Mouse (Mus musculus): ENCODE measurements at regions not wholly inside any gene's neighbourhood (a gene's known extent, or its start where the extent isn't known, plus 50 kb on each side); places are given as distances from the start of the nearest gene placed in this dataset.
A peak's percentile ranks its signal among the peaks of the same experiment; 100 is the strongest.

DNA sequence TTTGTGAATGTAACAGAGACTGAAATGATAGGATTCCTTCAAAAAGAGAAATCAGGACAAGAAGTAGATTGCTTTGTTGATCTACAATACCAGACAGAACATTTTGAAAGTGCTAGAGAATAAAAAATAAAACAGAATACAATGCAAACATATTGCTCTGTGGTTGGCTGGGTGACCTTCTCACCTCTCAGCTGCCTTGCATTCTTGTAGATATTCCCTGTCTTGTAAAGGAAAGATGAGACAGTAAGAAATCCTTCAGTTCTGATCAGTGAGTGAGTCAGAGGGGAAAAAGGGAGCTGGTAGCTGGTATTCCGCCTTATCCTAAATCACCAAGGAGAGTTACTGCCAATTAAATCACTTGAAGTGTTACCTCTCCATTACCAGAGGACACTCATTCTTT, 56.4 kb upstream of the Egfr start:
- TF ChIP-seq POLR2A (IDR thresholded peaks at IDR 0.05; ENCODE audit: insufficient read length, low read depth) (no peak), TCF12 (IDR thresholded peaks at IDR 0.05; ENCODE audit: insufficient read depth, poor library complexity, severe bottlenecking) (no peak), MAX (IDR thresholded peaks at IDR 0.05; ENCODE audit: low read depth) (no peak), CEBPB (IDR thresholded peaks at IDR 0.05; ENCODE audit: insufficient read depth, poor library complexity, severe bottlenecking) (0 out of 2 replicates have a peak, but pooled peaks have one; percentile 24), USF1 (IDR thresholded peaks at IDR 0.05; ENCODE audit: low read depth) (no peak), REST (IDR thresholded peaks at IDR 0.05; ENCODE audit: insufficient read depth, insufficient read length) (no peak), E2F4 (IDR thresholded peaks at IDR 0.05; ENCODE audit: insufficient read depth) (no peak), TCF3 (IDR thresholded peaks at IDR 0.05; ENCODE audit: insufficient read length, low read depth) (no peak), MYOG (IDR thresholded peaks at IDR 0.05; ENCODE audit: control insufficient read depth in 1 of 3, insufficient read depth in 1 of 3, insufficient read length in 2 of 3, low read depth in 2 of 3) (no peak)

Measured in myocyte (in vitro differentiated cells).